In the genomic region with DNA sequence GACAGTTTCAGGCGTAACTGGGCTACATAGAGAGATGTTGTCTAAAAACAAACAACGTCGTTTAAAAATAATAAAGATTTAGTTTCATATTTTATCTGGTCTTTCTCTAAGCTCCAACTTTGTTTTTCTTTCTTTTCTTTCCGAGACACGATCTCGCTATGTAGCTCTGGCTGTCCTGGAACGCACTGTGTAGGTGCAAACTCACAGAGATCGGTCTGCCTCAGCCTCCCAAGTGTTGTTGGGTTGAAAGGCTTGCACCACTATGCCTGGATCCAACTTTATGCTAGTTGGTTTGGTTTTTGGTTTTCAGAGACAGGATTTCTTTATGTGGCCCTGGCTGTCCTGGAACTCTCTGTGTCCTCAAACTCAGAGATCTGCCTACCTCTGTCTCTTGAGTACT, we compare ENCODE assay signal across 8 mouse cellular contexts. TPM values are rescaled to one million over a fixed set of nuclear protein-coding genes. Genes with fewer than 3 reads are reported as not detected.
DNase-seq lines count a peak whose midpoint lies in the region; ATAC-seq and TF ChIP-seq lines count a peak whose summit lies in the region.

No protein-coding gene starts in this region.

- no peak for TF ChIP-seq EP300 in heart, adult 2 months (IDR thresholded peaks at IDR 0.05; ENCODE audit: insufficient read depth, low read depth, low read length)
- no peak for TF ChIP-seq EP300 in liver, embryonic 14.5 days (IDR thresholded peaks at IDR 0.05; ENCODE audit: low read depth)

- H3K4me1 ChIP-seq in heart, adult 2 months (ENCODE audit: control insufficient read depth, insufficient read depth, low read length), result peaks cover 3% of the 10 kb centered on the region
- H3K4me1 ChIP-seq in E14TG2a.4 (replicated peaks; ENCODE audit: low read depth, low read length), result peaks cover 31% of the 10 kb centered on the region
- H3K4me1 ChIP-seq in forebrain, embryonic 16.5 days (replicated peaks; ENCODE audit: control insufficient read depth, insufficient read depth, low read length), result peaks cover 15% of the 10 kb centered on the region
- H3K4me1 ChIP-seq in liver, embryonic 14.5 days (replicated peaks; ENCODE audit: control insufficient read depth in 2 of 2, insufficient read depth in 2 of 2, low read length in 1 of 2), result peaks cover 14 to 15% of the 10 kb centered on the region in 2 experiments

- H3K4me2 ChIP-seq in forebrain, embryonic 16.5 days (ENCODE audit: low read length), result peak overlapping the region; percentile 72
- H3K4me2 ChIP-seq in liver, embryonic 14.5 days (ENCODE audit: low read depth), result peak overlapping the region; percentile 85

- DNase-seq in heart, adult 2 months, result no peak
- DNase-seq in heart, postnatal 36 days, result no peak
- DNase-seq in liver, embryonic 14.5 days (ENCODE audit: low read depth in 3 of 3, low spot score in 3 of 3), result no peak
- no peak for DNase-seq in frontal cortex, postnatal 14 days (ENCODE audit: low spot score in 2 of 2)
- no peak for DNase-seq in gastrocnemius, postnatal 36 days
- DNase-seq in layer of hippocampus, postnatal 10 days (ENCODE audit: low spot score in 2 of 2), result no peak

- H3K9ac ChIP-seq in heart, adult 2 months (ENCODE audit: low read depth, low read length), result peak overlapping the region; percentile 56; the same call in 1 of the 2 replicates
- peak overlapping the region; percentile 24; the same call in 1 of the 2 replicates for H3K9ac ChIP-seq in forebrain, embryonic 16.5 days (replicated peaks; ENCODE audit: low read depth, low read length)
- peak overlapping the region; percentile 86 for H3K9ac ChIP-seq in liver, embryonic 14.5 days (replicated peaks)

- peaks cover 3% of the 10 kb centered on the region; the same call in 1 of the 2 replicates for H3K79me2 ChIP-seq in heart, adult 2 months (replicated peaks; ENCODE audit: control insufficient read depth, insufficient read depth, low read length)

- ATAC-seq in forebrain, embryonic 16.5 days, result no peak
- ATAC-seq in liver, embryonic 14.5 days (ENCODE audit: insufficient read depth), result no peak

- no peak for TF ChIP-seq POLR2A in heart, adult 2 months (IDR thresholded peaks at IDR 0.05; ENCODE audit: insufficient read depth, low read depth, low read length)

- intact Hi-C loops in heart, adult 2 months (cut with DNase I), result no loop called here
- intact Hi-C loops in heart, postnatal 36 days (cut with DNase I), result no loop called here
- intact Hi-C loops in gastrocnemius, postnatal 36 days (cut with DNase I), result no loop called here

- no peak for TF ChIP-seq CTCF in heart, adult 2 months (IDR thresholded peaks at IDR 0.05)
- TF ChIP-seq CTCF in E14TG2a.4 (conservative IDR thresholded peaks at IDR 0.05; ENCODE audit: low read length), result no peak
- TF ChIP-seq CTCF in liver, embryonic 14.5 days (IDR thresholded peaks at IDR 0.05; ENCODE audit: low read depth), result no peak

- peak overlapping the region; percentile 89 for H3K27ac ChIP-seq in heart, adult 2 months
- no peak overlapping the region for H3K27ac ChIP-seq in forebrain, embryonic 16.5 days (ENCODE audit: low read length)
- H3K27ac ChIP-seq in liver, embryonic 14.5 days, result peak overlapping the region; percentile 79

- H3K9me3 ChIP-seq in E14TG2a.4 (ENCODE audit: low read length), result no peaks in the 10 kb centered on the region
- no peaks in the 10 kb centered on the region for H3K9me3 ChIP-seq in forebrain, embryonic 16.5 days (ENCODE audit: control insufficient read depth, low read length)
- H3K9me3 ChIP-seq in liver, embryonic 14.5 days (ENCODE audit: control insufficient read depth, low read length), result no peaks in the 10 kb centered on the region

- no peaks in the 10 kb centered on the region for H3K27me3 ChIP-seq in heart, adult 2 months (ENCODE audit: control insufficient read depth, insufficient read depth, low read length)
- H3K27me3 ChIP-seq in E14TG2a.4 (ENCODE audit: insufficient read depth, low read length), result no peaks in the 10 kb centered on the region
- H3K27me3 ChIP-seq in forebrain, embryonic 16.5 days (replicated peaks; ENCODE audit: control insufficient read depth, insufficient read depth, low read length), result no peaks in the 10 kb centered on the region
- H3K27me3 ChIP-seq in liver, embryonic 14.5 days (ENCODE audit: control insufficient read depth, insufficient read depth, low read length), result no peaks in the 10 kb centered on the region

- WGBS in heart, adult 2 months, result 64% methylated on average over 8 of the region's 8 CpGs
- WGBS in forebrain, embryonic 16.5 days, result 82% methylated on average over 8 of the region's 8 CpGs
- 60% methylated on average over 8 of the region's 8 CpGs for WGBS in liver, embryonic 14.5 days (ENCODE audit: insufficient replicate concordance)

- peak overlapping the region; percentile 83 for H3K4me3 ChIP-seq in heart, adult 2 months
- peak overlapping the region; percentile 90 for H3K4me3 ChIP-seq in E14TG2a.4 (replicated peaks; ENCODE audit: low read length)
- H3K4me3 ChIP-seq in forebrain, embryonic 16.5 days (replicated peaks; ENCODE audit: low read length), result peak overlapping the region; percentile 93
- H3K4me3 ChIP-seq in liver, embryonic 14.5 days (ENCODE audit: insufficient read depth in 1 of 2, low read depth in 2 of 2, low read length in 2 of 2), result peak overlapping the region; percentile 71 to 90

- H3K36me3 ChIP-seq in heart, adult 2 months (ENCODE audit: control insufficient read depth, insufficient read depth, low read length), result peaks cover 13% of the 10 kb centered on the region
- peaks cover 26% of the 10 kb centered on the region for H3K36me3 ChIP-seq in E14TG2a.4 (ENCODE audit: insufficient read depth, low read length)
- no peaks in the 10 kb centered on the region for H3K36me3 ChIP-seq in forebrain, embryonic 16.5 days (ENCODE audit: control insufficient read depth, insufficient read depth)
- peaks cover 14% of the 10 kb centered on the region for H3K36me3 ChIP-seq in liver, embryonic 14.5 days (replicated peaks; ENCODE audit: control insufficient read depth, insufficient read depth, low read depth)

RNA-seq across cellular contexts. Expression of gene Tubd1, which starts 0.8 kb away (rescaled TPM):
- 1 to 10 TPM; 5.7 to 6.2 TPM for total RNA-seq in heart, adult 2 months (2021)
- 4.7 and 8.3 TPM in 2 replicates for polyA plus RNA-seq in heart, adult 2 months (2012; rRNA removed)
- 1 to 10 TPM; 6.2 to 6.7 TPM for total RNA-seq in heart, postnatal 36 days (2021)
- polyA plus RNA-seq in forebrain, embryonic 16.5 days (2015; fragmentation: Nextera tagmentation; extraction: Ambion mirVana), result 10.9 and 11.3 TPM in 2 replicates
- 4.3 and 5.6 TPM in 2 replicates for polyA plus RNA-seq in liver, embryonic 14.5 days (2012; rRNA removed)
- 10.3 and 11.0 TPM in 2 replicates for polyA plus RNA-seq in liver, embryonic 14.5 days (2014; fragmentation: Nextera tagmentation; extraction: Ambion mirVana)
- 1 to 10 TPM; 5.5 to 6.5 TPM for total RNA-seq in gastrocnemius, postnatal 36 days (2021)
- 1 to 10 TPM; 6.4 to 7.2 TPM for total RNA-seq in layer of hippocampus, postnatal 10 days (2021)

RNA-seq across cellular contexts. Expression of gene Rps6kb1, which starts 1.0 kb away (rescaled TPM):
- total RNA-seq in heart, adult 2 months (2021), result 10 to 100 TPM; 18.3 to 22.4 TPM
- 6.4 and 8.1 TPM in 2 replicates for polyA plus RNA-seq in heart, adult 2 months (2012; rRNA removed)
- total RNA-seq in heart, postnatal 36 days (2021), result 10 to 100 TPM; 19.3 to 23.2 TPM
- polyA plus RNA-seq in forebrain, embryonic 16.5 days (2015; fragmentation: Nextera tagmentation; extraction: Ambion mirVana), result 57.1 and 66.4 TPM in 2 replicates
- polyA plus RNA-seq in liver, embryonic 14.5 days (2012; rRNA removed), result 5.8 and 8.4 TPM in 2 replicates
- polyA plus RNA-seq in liver, embryonic 14.5 days (2014; fragmentation: Nextera tagmentation; extraction: Ambion mirVana), result 17.2 and 20.8 TPM in 2 replicates
- total RNA-seq in gastrocnemius, postnatal 36 days (2021), result 10 to 100 TPM; 19.4 to 22.6 TPM
- 10 to 100 TPM; 49.8 to 52.9 TPM for total RNA-seq in layer of hippocampus, postnatal 10 days (2021)

Comparison
In these comparisons a context has a peak if more than half of its experiments do, and no peak if none do; other contexts are left out.
1. H3K9ac ChIP-seq: peak in every context shown above with its lines; median percentile 86 in liver, embryonic 14.5 days; 56 in heart, adult 2 months; 24 in forebrain, embryonic 16.5 days.